Comparison of ENCODE assay signal across 9 mouse cellular contexts in the genomic region with DNA sequence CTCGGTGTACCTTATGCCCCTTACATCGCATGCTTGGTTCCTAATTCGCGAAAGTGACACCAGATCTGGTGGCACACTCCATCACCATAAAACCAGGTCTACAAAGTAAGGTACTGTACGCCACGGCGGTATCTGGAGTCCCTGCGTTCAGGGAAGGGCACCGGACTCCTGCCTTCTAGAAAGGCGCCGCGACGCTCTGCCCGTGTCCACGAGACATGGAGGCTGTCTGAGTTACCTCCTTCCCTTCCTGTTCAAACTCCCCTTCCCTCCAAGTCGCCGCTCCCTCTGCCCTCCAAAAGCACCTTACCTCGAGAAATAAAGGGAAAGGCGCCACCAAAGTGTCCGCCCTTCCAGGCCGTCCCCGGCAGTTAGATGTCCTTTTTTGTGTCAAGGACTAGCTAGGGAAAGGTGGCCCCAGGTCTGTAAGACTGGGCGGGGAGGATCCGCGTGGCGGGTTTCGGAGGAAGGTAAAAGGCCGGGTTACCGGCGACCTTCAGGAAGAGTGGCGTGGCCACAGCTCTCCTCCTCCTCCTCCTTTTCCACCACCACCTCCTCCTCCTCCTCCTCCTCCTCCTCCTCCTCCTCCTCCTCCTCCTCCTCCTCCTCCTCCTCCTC. TPM values are rescaled to one million over a fixed set of nuclear protein-coding genes. Genes with fewer than 3 reads are reported as not detected.
DNase-seq lines count a peak whose midpoint lies in the region; ATAC-seq and TF ChIP-seq lines count a peak whose summit lies in the region.
"Had no signal": no experiment of that assay in that cellular context is flagged by ENCODE, and none has a peak within 500 bp of the region (broad histone marks: within the 10 kb centered on the region; RNA-seq: fewer than 3 reads in every experiment).

No protein-coding gene starts in this region.

- no peak for ATAC-seq in limb, embryonic 14.5 days (ENCODE audit: low FRiP score, low read depth)

- H3K4me2 ChIP-seq in limb, embryonic 14.5 days (replicated peaks; ENCODE audit: low read depth, low read length, severe bottlenecking), result peak overlapping the region; percentile 69
- peak overlapping the region; percentile 81 for H3K4me2 ChIP-seq in myocyte (ENCODE audit: low read depth)

- H3K4me1 ChIP-seq in limb, embryonic 14.5 days (ENCODE audit: control insufficient read depth, insufficient read depth, low read length), result peaks cover 24% of the 10 kb centered on the region

- 0% methylated on average over 31 of the region's 31 CpGs for WGBS in limb, embryonic 14.5 days

- no peak for TF ChIP-seq CTCF in gastrocnemius, adult 2 months (IDR thresholded peaks at IDR 0.05)

- H3K27me3 ChIP-seq in limb, embryonic 14.5 days (ENCODE audit: control insufficient read depth, insufficient read depth, low read length), result no peaks in the 10 kb centered on the region
- no peaks in the 10 kb centered on the region for H3K27me3 ChIP-seq in myocyte (ENCODE audit: control insufficient read depth, insufficient read depth, insufficient read length)

- peaks cover 48% of the 10 kb centered on the region for H3K79me2 ChIP-seq in myocyte (ENCODE audit: control insufficient read depth, insufficient read depth)

- no peaks in the 10 kb centered on the region for H3K9me3 ChIP-seq in limb, embryonic 14.5 days (ENCODE audit: control insufficient read depth, low read length)

- intact Hi-C loops in gastrocnemius, adult 2 months (cut with DNase I), result no loop called here
- intact Hi-C loops in heart, postnatal 36 days (cut with DNase I), result loop anchor here (2.0 to 5.0 kb wide), 2 partner anchors 33 to 75 kb away; no protein-coding TSS in a partner anchor

- peak overlapping the region; percentile 25 for H3K27ac ChIP-seq in gastrocnemius, adult 2 months
- peak overlapping the region; percentile 97 for H3K27ac ChIP-seq in limb, embryonic 14.5 days (replicated peaks; ENCODE audit: low read depth, low read length)

- H3K9ac ChIP-seq in limb, embryonic 14.5 days (ENCODE audit: low read depth, low read length, severe bottlenecking), result peak overlapping the region; percentile 91

- H3K4me3 ChIP-seq in gastrocnemius, adult 2 months, result peak overlapping the region; percentile 78
- peak overlapping the region; percentile 71 for H3K4me3 ChIP-seq in limb, embryonic 14.5 days (replicated peaks; ENCODE audit: low read length)
- H3K4me3 ChIP-seq in myocyte, result peak overlapping the region; percentile 83

- no peak for DNase-seq in gastrocnemius, adult 2 months
- DNase-seq in gastrocnemius, postnatal 25 days, result no peak
- DNase-seq in Muller cell, postnatal 12 days (ENCODE audit: inconsistent ontology term), result peak; percentile 59
- peak; percentile 66 for DNase-seq in embryo, embryonic 11 days
- DNase-seq in heart, postnatal 36 days, result peak; percentile 20 to 44
- DNase-seq in limb, embryonic 14.5 days (ENCODE audit: low spot score), result peak; percentile 18
- DNase-seq in thymus, postnatal 0 days (ENCODE audit: low spot score), result peak; percentile 53

- peak overlapping the region; percentile 78 for H3ac ChIP-seq in myocyte (ENCODE audit: control insufficient read depth, insufficient read length)

- peaks cover 1% of the 10 kb centered on the region; the same call in 1 of the 2 replicates for H3K36me3 ChIP-seq in limb, embryonic 14.5 days (ENCODE audit: control insufficient read depth, insufficient read depth, low read length)
- H3K36me3 ChIP-seq in myocyte (ENCODE audit: control insufficient read depth, insufficient read depth), result no peaks in the 10 kb centered on the region

- no peak for TF ChIP-seq POLR2A in limb, embryonic 14.5 days (IDR thresholded peaks at IDR 0.05; ENCODE audit: borderline replicate concordance, extremely low read depth, insufficient read depth, insufficient read length)
- TF ChIP-seq POLR2A in myocyte (IDR thresholded peaks at IDR 0.05; ENCODE audit: insufficient read length, low read depth), result no peak

TF ChIP-seq in myocyte, 11 proteins besides CTCF, POLR2A, EP300 and RAD21:
- TF ChIP-seq USF1 (IDR thresholded peaks at IDR 0.05; ENCODE audit: low read depth) (no peak), SRF (IDR thresholded peaks at IDR 0.05; ENCODE audit: control insufficient read depth, insufficient read length, low read depth) (no peak), TCF12 (IDR thresholded peaks at IDR 0.05; ENCODE audit: insufficient read depth, poor library complexity, severe bottlenecking) (no peak), MYOG (IDR thresholded peaks at IDR 0.05; ENCODE audit: control insufficient read depth in 1 of 3, insufficient read depth in 1 of 3, insufficient read length in 2 of 3, low read depth in 2 of 3) (no peak), TCF3 (IDR thresholded peaks at IDR 0.05; ENCODE audit: insufficient read length, low read depth) (no peak), MAX (IDR thresholded peaks at IDR 0.05; ENCODE audit: low read depth) (no peak), E2F4 (IDR thresholded peaks at IDR 0.05; ENCODE audit: insufficient read depth) (no peak), POLR2AphosphoS2 (IDR thresholded peaks at IDR 0.05; ENCODE audit: insufficient read length, low read depth) (no peak), REST (IDR thresholded peaks at IDR 0.05; ENCODE audit: insufficient read depth, insufficient read length) (no peak), MYOD1 (IDR thresholded peaks at IDR 0.05; ENCODE audit: control insufficient read depth in 1 of 3, insufficient read length in 2 of 3, low read depth in 2 of 3) (no peak), CEBPB (IDR thresholded peaks at IDR 0.05; ENCODE audit: insufficient read depth, poor library complexity, severe bottlenecking) (no peak)
TF ChIP-seq in myocyte: peak in this region for 0.

RNA-seq across cellular contexts. Expression of a gene that starts 0.8 kb away (rescaled TPM):
- total RNA-seq in gastrocnemius, adult 2 months (2021), result 1 to 10 TPM; 1.0 to 1.3 TPM
- total RNA-seq in gastrocnemius, postnatal 25 days (2021), result 1 to 10 TPM; 1.4 to 2.2 TPM
- 10 to 100 TPM; 11.2 to 20.3 TPM for total RNA-seq in heart, postnatal 36 days (2021)
- polyA plus RNA-seq in limb, embryonic 14.5 days (2012; rRNA removed), result 50.4 and 59.8 TPM in 2 replicates
- polyA plus RNA-seq in limb, embryonic 14.5 days (2014; fragmentation: Nextera tagmentation; extraction: Ambion mirVana), result 57.7 and 69.6 TPM in 2 replicates
- 28.5 TPM for polyA plus RNA-seq in myocyte (2012; fragmentation: generic; extraction: Trizol)
- polyA plus RNA-seq in thymus, postnatal 0 days (2015; fragmentation: Nextera tagmentation; extraction: Ambion mirVana), result 125 and 126 TPM in 2 replicates
- total RNA-seq: MEL had no signal

RNA-seq across cellular contexts. Expression of a gene that starts 57.6 kb away (rescaled TPM):
- total RNA-seq in gastrocnemius, adult 2 months (2021), result 100 to 1,000 TPM; 115 to 116 TPM
- 100 to 1,000 TPM in 1 of 2 experiments, 10 to 100 TPM in 1; 73.8 to 112 TPM for total RNA-seq in gastrocnemius, postnatal 25 days (2021)
- 100 to 1,000 TPM; 173 to 251 TPM for total RNA-seq in heart, postnatal 36 days (2021)
- polyA plus RNA-seq in limb, embryonic 14.5 days (2012; rRNA removed), result 116 and 137 TPM in 2 replicates
- polyA plus RNA-seq in limb, embryonic 14.5 days (2014; fragmentation: Nextera tagmentation; extraction: Ambion mirVana), result 137 and 152 TPM in 2 replicates
- 95.0 TPM for polyA plus RNA-seq in myocyte (2012; fragmentation: generic; extraction: Trizol)
- 94.1 and 95.8 TPM in 2 replicates for polyA plus RNA-seq in thymus, postnatal 0 days (2015; fragmentation: Nextera tagmentation; extraction: Ambion mirVana)

Comparison
In these comparisons a context has a peak if more than half of its experiments do, and no peak if none do; other contexts are left out.
1. DNase-seq: peak in Muller cell, postnatal 12 days (single experiment), embryo, embryonic 11 days (single experiment), heart, postnatal 36 days (2 of 2), limb, embryonic 14.5 days (single experiment) and thymus, postnatal 0 days (single experiment); none in gastrocnemius, adult 2 months (single experiment) and gastrocnemius, postnatal 25 days (single experiment).
2. Peak in every context shown above with its lines, with median percentiles within 50 percentile points of each other: H3K4me3 ChIP-seq.